ENCODE assay signal across 27 mouse cellular contexts in the genomic region with DNA sequence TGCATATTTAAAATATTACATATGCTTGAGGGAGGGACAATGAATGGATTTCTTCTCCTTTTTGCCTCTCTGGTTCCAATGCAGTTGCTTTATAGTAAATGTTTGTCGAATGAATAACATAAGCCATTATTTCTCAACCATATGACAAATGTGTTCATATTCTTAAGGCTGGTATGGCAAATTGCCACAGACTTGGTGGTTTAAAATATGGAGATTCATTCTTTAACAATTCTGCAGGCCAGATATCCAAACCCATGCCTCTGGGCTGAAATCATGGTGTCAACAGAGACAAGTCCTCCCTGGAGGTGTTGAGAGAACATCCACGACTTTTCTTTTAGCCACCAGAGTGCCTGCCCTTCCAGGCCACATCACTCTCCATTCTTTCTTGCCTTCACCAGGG.
"Had no signal": no experiment of that assay in that cellular context is flagged by ENCODE, and none has a peak within 500 bp of the region (broad histone marks: within the 10 kb centered on the region; RNA-seq: fewer than 3 reads in every experiment).

No protein-coding gene starts in this region.

- DNase-seq: gastrocnemius, adult 2 months; gastrocnemius, postnatal 10 days; gastrocnemius, postnatal 36 days; heart, adult 18-20 months; heart, postnatal 10 days; heart, postnatal 36 days; kidney, adult 11 months; kidney, adult 2 months; kidney, adult 9 months; kidney, postnatal 14 days; kidney, postnatal 36 days; layer of hippocampus, adult 9-11 months; liver; liver, embryonic 13.5 days had no signal

- H3K9ac ChIP-seq: heart, embryonic 12.5 days; hindbrain, embryonic 13.5 days; hindbrain, embryonic 15.5 days; kidney, embryonic 15.5 days; limb, embryonic 12.5 days; liver, embryonic 13.5 days; liver, embryonic 15.5 days had no signal

- H3K27me3 ChIP-seq: heart, embryonic 12.5 days; hindbrain, embryonic 13.5 days; hindbrain, embryonic 15.5 days; limb, embryonic 12.5 days; liver, embryonic 13.5 days; liver, embryonic 15.5 days had no signal

- H3K4me1 ChIP-seq: limb, embryonic 10.5 days; limb, embryonic 12.5 days; liver, embryonic 13.5 days; liver, embryonic 15.5 days had no signal

- H3K36me3 ChIP-seq: heart, embryonic 10.5 days; heart, embryonic 12.5 days; hindbrain, embryonic 13.5 days; hindbrain, embryonic 15.5 days; kidney, embryonic 15.5 days; limb, embryonic 10.5 days; limb, embryonic 12.5 days; liver, embryonic 13.5 days; liver, embryonic 15.5 days had no signal

- ATAC-seq: hindbrain, postnatal 0 days; intestine, embryonic 16.5 days had no signal

- H3K4me3 ChIP-seq: gastrocnemius, adult 2 months; heart, embryonic 10.5 days; heart, embryonic 12.5 days; hindbrain, embryonic 13.5 days; hindbrain, embryonic 15.5 days; kidney, embryonic 15.5 days; left cerebral cortex, adult 2 months; limb, embryonic 10.5 days; limb, embryonic 12.5 days; liver, embryonic 13.5 days; liver, embryonic 15.5 days had no signal

- H3K4me2 ChIP-seq: heart, embryonic 12.5 days; hindbrain, embryonic 13.5 days; hindbrain, embryonic 15.5 days; kidney, embryonic 15.5 days; limb, embryonic 12.5 days; liver, embryonic 11.5 days; liver, embryonic 13.5 days; liver, embryonic 15.5 days had no signal

- H3K9me3 ChIP-seq: heart, embryonic 10.5 days; hindbrain, embryonic 13.5 days; hindbrain, embryonic 15.5 days; kidney, embryonic 15.5 days; limb, embryonic 10.5 days; limb, embryonic 12.5 days; liver, embryonic 13.5 days; liver, embryonic 15.5 days had no signal

- H3K27ac ChIP-seq: gastrocnemius, adult 2 months; heart, embryonic 10.5 days; hindbrain, embryonic 13.5 days; hindbrain, embryonic 15.5 days; hindbrain, postnatal 0 days; kidney, embryonic 15.5 days; kidney, postnatal 0 days; left cerebral cortex, adult 2 months; limb, embryonic 10.5 days; limb, embryonic 12.5 days; liver, embryonic 13.5 days; liver, embryonic 15.5 days had no signal
